Mouse (Mus musculus): Measurements from ENCODE around the gene Parp11. TPM values are rescaled to one million over a fixed set of nuclear protein-coding genes. Genes with fewer than 3 reads are reported as not detected.

The Parp11 gene
- total and polyA plus RNA-seq, 3 experiments = 9.2 to 10.4 (median 9.7) TPM

DNA sequence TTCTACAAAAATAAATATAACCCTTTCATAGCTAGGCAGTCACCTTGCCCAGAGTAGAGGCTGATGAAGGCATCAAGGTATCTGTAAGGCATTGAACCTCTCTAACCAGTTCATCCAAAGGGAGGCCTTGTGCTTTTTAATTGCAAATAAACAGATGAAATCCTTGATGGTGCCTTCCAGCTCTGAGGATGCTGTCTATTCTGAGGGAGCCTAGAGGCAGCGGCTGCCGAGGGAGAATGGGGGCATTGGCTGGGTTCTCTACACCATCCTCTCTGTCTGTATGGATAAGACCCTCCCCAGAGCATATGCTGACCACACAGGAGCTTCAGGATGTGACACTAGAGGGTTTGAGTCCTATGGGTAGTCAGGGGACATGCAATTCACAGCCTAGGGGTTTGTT lies 28.3 kb upstream of the Parp11 start:
- peaks cover 6% of the 10 kb centered on the region for H3K27me3 ChIP-seq (replicated peaks)
- peaks cover 11% of the 10 kb centered on the region for H3K9me3 ChIP-seq (replicated peaks; ENCODE audit: low read length)
- H3K9ac ChIP-seq (ENCODE audit: insufficient read depth, low read depth) = no peak overlapping the region
- no peak overlapping the region for H3K27ac ChIP-seq (ENCODE audit: insufficient read depth, low read depth)
- H3K4me2 ChIP-seq (ENCODE audit: insufficient read depth, low read depth, poor library complexity, severe bottlenecking) = no peak overlapping the region
- no peak for DNase-seq (ENCODE audit: extremely low read depth)
- H3K4me3 ChIP-seq (replicated peaks in 1 of 3; ENCODE audit: low read depth in 2 of 3, low read length in 2 of 3, poor library complexity in 1 of 3) = no peak overlapping the region
- no peaks in the 10 kb centered on the region for H3K36me3 ChIP-seq (replicated peaks in 1 of 2; ENCODE audit: control insufficient read depth in 1 of 2, insufficient read depth in 1 of 2, low read length in 1 of 2)
- dilution Hi-C loops (cut with MboI; ENCODE audit: extremely low pct_ligation_motif_present, extremely low pct_unique_long_range_greater_than_20kb, low sequenced_read_pairs) (no loop called here), in situ Hi-C loops (cut with MboI; ENCODE audit: low pct_ligation_motif_present, low pct_unique_long_range_greater_than_20kb, low sequenced_read_pairs) (no loop called here)
- H3K4me1 ChIP-seq (ENCODE audit: control insufficient read depth in 1 of 2, insufficient read depth in 2 of 2) = peaks cover 7 to 15% of the 10 kb centered on the region in 2 experiments; a peak in 3 of 4 replicates
- no peak for TF ChIP-seq ZMIZ1 (IDR thresholded peaks at IDR 0.05; ENCODE audit: low read depth, low read length)
- TF ChIP-seq MEF2A (IDR thresholded peaks at IDR 0.05; ENCODE audit: borderline replicate concordance, low read depth, low read length) = no peak
- TF ChIP-seq IRF4 (IDR thresholded peaks at IDR 0.05; ENCODE audit: low read depth, low read length) = no peak
- TF ChIP-seq ZKSCAN1 (IDR thresholded peaks at IDR 0.05; ENCODE audit: borderline replicate concordance, low read depth, low read length) = no peak
- TF ChIP-seq ETS1 (conservative IDR thresholded peaks at IDR 0.05; ENCODE audit: low read depth, low read length) = no peak
- TF ChIP-seq UBTF (IDR thresholded peaks at IDR 0.05; ENCODE audit: low read depth, low read length) = no peak
- TF ChIP-seq SIN3A (IDR thresholded peaks at IDR 0.05; ENCODE audit: low read length) = no peak
- TF ChIP-seq MYC (IDR thresholded peaks at IDR 0.05; ENCODE audit: low read depth, low read length) = no peak
- no peak for TF ChIP-seq RCOR1 (conservative IDR thresholded peaks at IDR 0.05; ENCODE audit: low read depth, low read length)
- no peak for TF ChIP-seq GABPA (IDR thresholded peaks at IDR 0.05; ENCODE audit: insufficient replicate concordance, low read depth, low read length)
- no peak for TF ChIP-seq JUN (IDR thresholded peaks at IDR 0.05; ENCODE audit: insufficient read depth, low read depth, low read length)
- no peak for TF ChIP-seq POLR2AphosphoS2 (IDR thresholded peaks at IDR 0.05; ENCODE audit: low read depth, low read length)
- no peak for TF ChIP-seq NELFE (IDR thresholded peaks at IDR 0.05; ENCODE audit: low read depth, low read length)
- H3K79me2 ChIP-seq (replicated peaks; ENCODE audit: control insufficient read depth, extremely low read depth, insufficient read depth, poor library complexity, severe bottlenecking) = no peaks in the 10 kb centered on the region

DNA sequence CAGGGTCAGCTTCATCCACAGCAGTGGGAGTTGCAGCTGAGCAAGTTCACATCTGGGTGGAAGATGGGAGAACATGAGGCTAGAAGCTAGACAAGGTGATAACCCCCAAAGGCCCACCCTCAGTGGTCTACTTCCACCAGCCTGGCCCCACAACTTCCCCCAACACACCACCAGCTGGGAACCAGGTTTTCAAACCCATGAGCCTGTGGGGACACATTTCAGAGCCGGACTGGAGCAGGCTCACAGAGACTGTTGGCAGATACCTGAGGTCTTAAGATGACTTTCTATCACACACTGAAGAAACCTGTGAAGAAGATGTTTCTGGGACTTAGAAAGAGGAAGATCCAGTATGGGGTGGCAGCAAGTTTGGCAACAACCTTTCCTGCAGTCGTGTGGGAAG lies 26.5 kb upstream of the Parp11 start:
- peaks cover 4% of the 10 kb centered on the region for H3K27me3 ChIP-seq (replicated peaks)
- H3K4me2 ChIP-seq (ENCODE audit: insufficient read depth, low read depth, poor library complexity, severe bottlenecking) = peak overlapping the region; percentile 66
- no peak overlapping the region for H3K9ac ChIP-seq (ENCODE audit: insufficient read depth, low read depth)
- H3K36me3 ChIP-seq (replicated peaks in 1 of 2; ENCODE audit: control insufficient read depth in 1 of 2, insufficient read depth in 1 of 2, low read length in 1 of 2) = peaks cover 0 to 2% of the 10 kb centered on the region in 2 experiments
- H3K9me3 ChIP-seq (replicated peaks; ENCODE audit: low read length) = peaks cover 3% of the 10 kb centered on the region
- peak; percentile 26 for DNase-seq (ENCODE audit: extremely low read depth)
- H3K4me1 ChIP-seq (ENCODE audit: control insufficient read depth in 1 of 2, insufficient read depth in 2 of 2) = peaks cover 7 to 15% of the 10 kb centered on the region in 2 experiments; a peak in 3 of 4 replicates
- H3K4me3 ChIP-seq (replicated peaks in 1 of 3; ENCODE audit: low read depth in 2 of 3, low read length in 2 of 3, poor library complexity in 1 of 3) = peak overlapping the region in 2 of 3 experiments; percentile 39 to 50
- in situ Hi-C loops (cut with MboI; ENCODE audit: low pct_ligation_motif_present, low pct_unique_long_range_greater_than_20kb, low sequenced_read_pairs) = no loop called here
- dilution Hi-C loops (cut with MboI; ENCODE audit: extremely low pct_ligation_motif_present, extremely low pct_unique_long_range_greater_than_20kb, low sequenced_read_pairs) = no loop called here
- no peak overlapping the region for H3K27ac ChIP-seq (ENCODE audit: insufficient read depth, low read depth)
- H3K79me2 ChIP-seq (replicated peaks; ENCODE audit: control insufficient read depth, extremely low read depth, insufficient read depth, poor library complexity, severe bottlenecking) = no peaks in the 10 kb centered on the region
- no peak for TF ChIP-seq JUN (IDR thresholded peaks at IDR 0.05; ENCODE audit: insufficient read depth, low read depth, low read length)
- no peak for TF ChIP-seq ZNF384 (IDR thresholded peaks at IDR 0.05; ENCODE audit: low read depth, low read length)
- TF ChIP-seq MAFK (IDR thresholded peaks at IDR 0.05; ENCODE audit: insufficient replicate concordance, low read length) = no peak
- no peak for TF ChIP-seq KAT2A (IDR thresholded peaks at IDR 0.05; ENCODE audit: insufficient replicate concordance, low read length)
- TF ChIP-seq MYC (IDR thresholded peaks at IDR 0.05; ENCODE audit: low read depth, low read length) = no peak
- peak; percentile 39; the same call in 1 of the 2 replicates for TF ChIP-seq NRF1 (IDR thresholded peaks at IDR 0.05; ENCODE audit: low read depth, low read length)
- TF ChIP-seq SMC3 (IDR thresholded peaks at IDR 0.05; ENCODE audit: low read depth, low read length) = no peak
- 0 out of 2 replicates have a peak, but pooled peaks have one; percentile 25 for TF ChIP-seq ELF1 (IDR thresholded peaks at IDR 0.05; ENCODE audit: low read depth, low read length)
- no peak for TF ChIP-seq USF2 (conservative IDR thresholded peaks at IDR 0.05; ENCODE audit: low read depth, low read length)
- TF ChIP-seq CTCF (conservative IDR thresholded peaks at IDR 0.05 in 1 of 2, IDR thresholded peaks at IDR 0.05 in 1 of 2; ENCODE audit: low read depth in 2 of 2, low read length in 2 of 2) = no peak
- TF ChIP-seq SIN3A (IDR thresholded peaks at IDR 0.05; ENCODE audit: low read length) = no peak
- no peak for TF ChIP-seq GABPA (IDR thresholded peaks at IDR 0.05; ENCODE audit: insufficient replicate concordance, low read depth, low read length)
- no peak for TF ChIP-seq PAX5 (IDR thresholded peaks at IDR 0.05; ENCODE audit: low read length)
- TF ChIP-seq EP300 (IDR thresholded peaks at IDR 0.05; ENCODE audit: low read length) = no peak
- no peak for TF ChIP-seq USF1 (IDR thresholded peaks at IDR 0.05; ENCODE audit: low read depth, low read length)
- TF ChIP-seq RCOR1 (conservative IDR thresholded peaks at IDR 0.05; ENCODE audit: low read depth, low read length) = no peak
- peak; percentile 48; the same call in 1 of the 2 replicates for TF ChIP-seq MAZ (IDR thresholded peaks at IDR 0.05; ENCODE audit: low read depth, low read length)
- no peak for TF ChIP-seq JUND (conservative IDR thresholded peaks at IDR 0.05; ENCODE audit: low read depth, low read length)
- no peak for TF ChIP-seq UBTF (IDR thresholded peaks at IDR 0.05; ENCODE audit: low read depth, low read length)
- 0 out of 2 replicates have a peak, but pooled peaks have one; percentile 55 for TF ChIP-seq TBP (conservative IDR thresholded peaks at IDR 0.05; ENCODE audit: low read depth, low read length)
- TF ChIP-seq NELFE (IDR thresholded peaks at IDR 0.05; ENCODE audit: low read depth, low read length) = no peak
- peak; percentile 61; the same call in 1 of the 2 replicates for TF ChIP-seq IRF4 (IDR thresholded peaks at IDR 0.05; ENCODE audit: low read depth, low read length)
- no peak for TF ChIP-seq BHLHE40 (IDR thresholded peaks at IDR 0.05; ENCODE audit: low read depth, low read length)
- no peak for TF ChIP-seq MAX (IDR thresholded peaks at IDR 0.05; ENCODE audit: low read length)
- no peak for TF ChIP-seq MXI1 (IDR thresholded peaks at IDR 0.05; ENCODE audit: low read depth, low read length)
- TF ChIP-seq CHD1 (IDR thresholded peaks at IDR 0.05; ENCODE audit: low read depth, low read length) = no peak
- TF ChIP-seq POLR2AphosphoS2 (IDR thresholded peaks at IDR 0.05; ENCODE audit: low read depth, low read length) = no peak
- no peak for TF ChIP-seq MEF2A (IDR thresholded peaks at IDR 0.05; ENCODE audit: borderline replicate concordance, low read depth, low read length)

Data from CH12.LX (cell line).